Mouse (Mus musculus) forebrain, embryonic 15.5 days (tissue): ENCODE data around the gene Slc35e2. TPM values are rescaled to one million over a fixed set of nuclear protein-coding genes. Genes with fewer than 3 reads are reported as not detected.
"Not testable (repeated sequence)": the region's sequence is repeated elsewhere in the genome, so short reads cannot be mapped to it uniquely, and the experiment has no call there.

Experiments
- ATAC-seq: fragments of 200-750 bp; cut with Nextera tagmentation; replicated peaks from 2 replicates; pipeline ENCODE4 v1.8.0; 2017; ENCODE audit warnings: mild to moderate bottlenecking, moderate TSS enrichment, moderate library complexity
- H3K27ac ChIP-seq: fragments of 300-500 bp; sonication (generic); replicated peaks from 2 replicates; pipeline ENCODE4 v1.5.1; 2015; ENCODE audit warnings: mild to moderate bottlenecking, inconsistent platforms
- H3K27me3 ChIP-seq: fragments of 300-500 bp; sonication (generic); 2 replicates; pipeline ENCODE4 v1.6.1; 2015; ENCODE audit warnings: inconsistent platforms
- H3K36me3 ChIP-seq: fragments of 300-500 bp; sonication (generic); 2 replicates; pipeline ENCODE4 v1.6.1; 2015; ENCODE audit warnings: mild to moderate bottlenecking, inconsistent platforms
- H3K4me1 ChIP-seq: fragments of 300-500 bp; sonication (generic); 2 replicates; pipeline ENCODE4 v1.6.1; 2015; ENCODE audit warnings: inconsistent platforms
- H3K4me2 ChIP-seq: fragments of 300-500 bp; sonication (generic); replicated peaks from 2 replicates; pipeline ENCODE4 v1.6.1; 2015; ENCODE audit warnings: mild to moderate bottlenecking, inconsistent platforms
- H3K4me3 ChIP-seq: fragments of 300-500 bp; sonication (generic); 2 replicates; pipeline ENCODE4 v1.5.1; 2015; ENCODE audit warnings: mild to moderate bottlenecking, inconsistent platforms
- H3K9ac ChIP-seq: fragments of 300-500 bp; sonication (generic); replicated peaks from 2 replicates; pipeline ENCODE4 v1.6.1; 2015; ENCODE audit warnings: mild to moderate bottlenecking, inconsistent platforms
- H3K9me3 ChIP-seq: fragments of 300-500 bp; sonication (generic); 2 replicates; pipeline ENCODE4 v1.6.1; 2016; ENCODE audit warnings: inconsistent platforms
- WGBS: fragments of 180-500 bp; shearing (Covaris S2); methylation state at CpG from one replicate; pipeline ENCODE4 v1.1.7; 2015; ENCODE audit warnings: mixed read lengths; 5-methylcytosine and 5-hydroxymethylcytosine counted together
- polyA plus RNA-seq: library from polyadenylated mRNA; unstranded; fragments of >200 nt; fragmentation: Nextera tagmentation; extraction: Ambion mirVana; gene quantifications from 2 replicates; pipeline ENCODE4 v1.2.1, GENCODE M21; 2015

Slc35e2 gene
- polyA plus RNA-seq, 1 experiment from 2014 or later: 10.9 TPM

DNA sequence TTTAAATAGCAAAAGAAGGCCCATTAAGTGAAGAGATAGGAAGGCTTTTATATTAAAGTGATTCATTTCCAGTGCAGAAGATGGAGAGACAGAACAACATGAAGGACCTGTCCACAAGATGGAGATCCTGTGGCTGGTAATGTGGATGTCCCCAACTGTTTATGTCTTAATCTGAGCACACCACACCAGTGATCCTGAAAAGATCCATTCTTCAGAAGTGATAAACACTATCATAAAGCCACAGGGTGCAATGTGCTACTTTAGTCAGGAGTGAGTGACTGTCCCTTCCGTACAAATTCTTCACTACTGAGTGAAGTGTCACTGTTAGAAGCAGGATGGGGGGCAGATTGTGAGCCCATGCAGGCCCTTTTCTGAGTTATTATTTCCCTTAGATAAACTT is 1.5 kb downstream of the Slc35e2 start:
- H3K4me2 ChIP-seq: peak overlapping the region; percentile 85

GRCm38 (mm10) chr4:155603801-155604200 is 2.6 kb downstream of the Slc35e2 start:
- no peak overlapping the region for H3K27ac ChIP-seq
- no peaks in the 10 kb centered on the region for H3K9me3 ChIP-seq
- H3K36me3 ChIP-seq: no peaks in the 10 kb centered on the region
- H3K27me3 ChIP-seq: no peaks in the 10 kb centered on the region
- no peak overlapping the region for H3K9ac ChIP-seq
- ATAC-seq: no peak
- 96% methylated on average over 6 of the region's 6 CpGs for WGBS
- no peak overlapping the region for H3K4me2 ChIP-seq
- H3K4me3 ChIP-seq: no peak overlapping the region
- peaks cover 16% of the 10 kb centered on the region for H3K4me1 ChIP-seq

More for the DNA sequence above, 1.5 kb downstream of the Slc35e2 start:
- peak overlapping the region; percentile 85 for H3K4me3 ChIP-seq
- peak overlapping the region; percentile 98; the same call in 1 of the 2 replicates for H3K9ac ChIP-seq
- H3K27me3 ChIP-seq: no peaks in the 10 kb centered on the region
- no peak for ATAC-seq
- no peaks in the 10 kb centered on the region for H3K36me3 ChIP-seq
- H3K4me1 ChIP-seq: peaks cover 16% of the 10 kb centered on the region
- 91% methylated on average over 1 of the region's 1 CpGs for WGBS
- no peaks in the 10 kb centered on the region for H3K9me3 ChIP-seq
- no peak overlapping the region for H3K27ac ChIP-seq

DNA sequence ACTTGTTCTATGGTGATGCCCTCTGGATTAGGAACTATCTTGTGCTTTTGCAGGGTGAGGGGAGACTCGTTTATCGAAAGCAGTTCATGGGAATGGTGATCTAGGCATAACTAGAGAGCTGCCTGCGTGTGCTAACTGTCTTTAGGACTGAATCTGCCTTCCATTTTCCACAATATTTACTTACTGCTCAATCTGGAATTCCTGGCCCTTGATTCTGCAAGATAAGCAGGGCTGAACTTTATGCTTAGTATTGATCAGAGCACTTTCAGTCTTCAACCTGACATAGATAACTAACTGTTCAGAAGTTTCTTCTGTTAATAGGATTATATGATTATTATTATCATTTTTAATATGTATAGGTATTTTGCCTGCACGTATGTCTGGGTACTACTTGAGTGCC is 3.9 kb downstream of the Slc35e2 start:
- no peak overlapping the region for H3K9ac ChIP-seq
- H3K9me3 ChIP-seq: no peaks in the 10 kb centered on the region
- H3K4me3 ChIP-seq: no peak overlapping the region
- no peak overlapping the region for H3K27ac ChIP-seq
- no peaks in the 10 kb centered on the region for H3K27me3 ChIP-seq
- peaks cover 6% of the 10 kb centered on the region for H3K36me3 ChIP-seq
- WGBS: 90% methylated on average over 4 of the region's 4 CpGs
- peaks cover 16% of the 10 kb centered on the region for H3K4me1 ChIP-seq
- no peak overlapping the region for H3K4me2 ChIP-seq
- ATAC-seq: no peak

DNA sequence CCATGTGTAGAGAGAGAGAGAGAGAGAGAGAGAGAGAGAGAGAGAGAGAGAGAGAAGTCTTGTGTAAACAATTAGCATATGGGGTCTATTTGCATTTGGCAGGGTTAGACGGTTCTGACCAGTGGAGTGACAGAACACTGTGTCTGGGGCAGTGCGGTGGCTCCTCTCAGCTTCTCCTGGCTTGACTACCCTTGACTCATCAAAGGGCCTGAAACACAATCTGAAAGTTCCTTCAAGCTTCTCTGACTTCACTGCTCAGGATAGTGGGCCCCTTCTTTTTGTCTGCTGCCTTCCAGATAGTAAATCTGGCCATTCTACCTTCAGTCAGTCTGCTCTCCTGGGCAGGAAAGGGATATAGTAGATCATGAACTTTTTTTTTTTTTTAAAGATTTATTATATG is 5.6 kb downstream of the Slc35e2 start:
- Histone ChIP-seq H3K27me3 (no peaks in the 10 kb centered on the region), H3K4me2 (no peak overlapping the region), H3K36me3 (peaks cover 18% of the 10 kb centered on the region), H3K4me3 (no peak overlapping the region), H3K4me1 (peaks cover 14% of the 10 kb centered on the region), H3K9me3 (no peaks in the 10 kb centered on the region), H3K27ac (no peak overlapping the region), H3K9ac (no peak overlapping the region)
- ATAC-seq: no peak
- WGBS: 75% methylated on average over 2 of the region's 2 CpGs

DNA sequence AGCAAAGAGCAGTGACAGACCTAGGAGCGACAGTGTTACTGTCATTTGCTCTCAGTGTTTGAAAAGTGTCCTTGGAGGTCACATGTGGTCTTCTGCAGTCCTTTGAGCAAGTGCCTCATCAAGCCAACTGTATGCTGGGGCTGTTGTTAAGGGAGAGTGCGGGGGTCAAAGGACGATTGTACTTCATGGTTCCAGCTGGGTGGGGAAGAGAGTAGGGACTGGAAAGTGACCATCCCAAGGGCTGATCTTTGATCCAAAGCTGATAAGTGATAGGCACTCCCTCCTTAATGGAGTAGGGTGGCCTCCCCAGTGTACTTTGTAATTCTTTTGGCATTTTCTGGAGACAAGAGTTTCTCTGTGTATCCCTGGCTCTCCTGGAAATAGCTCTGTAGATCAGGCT is 10.6 kb downstream of the Slc35e2 start:
- H3K27ac ChIP-seq: no peak overlapping the region
- H3K4me3 ChIP-seq: no peak overlapping the region
- ATAC-seq: no peak
- H3K27me3 ChIP-seq: no peaks in the 10 kb centered on the region
- H3K9ac ChIP-seq: no peak overlapping the region
- no peaks in the 10 kb centered on the region for H3K9me3 ChIP-seq
- no peaks in the 10 kb centered on the region for H3K4me1 ChIP-seq
- peaks cover 61% of the 10 kb centered on the region for H3K36me3 ChIP-seq
- H3K4me2 ChIP-seq: no peak overlapping the region
- 95% methylated on average over 3 of the region's 3 CpGs for WGBS

DNA sequence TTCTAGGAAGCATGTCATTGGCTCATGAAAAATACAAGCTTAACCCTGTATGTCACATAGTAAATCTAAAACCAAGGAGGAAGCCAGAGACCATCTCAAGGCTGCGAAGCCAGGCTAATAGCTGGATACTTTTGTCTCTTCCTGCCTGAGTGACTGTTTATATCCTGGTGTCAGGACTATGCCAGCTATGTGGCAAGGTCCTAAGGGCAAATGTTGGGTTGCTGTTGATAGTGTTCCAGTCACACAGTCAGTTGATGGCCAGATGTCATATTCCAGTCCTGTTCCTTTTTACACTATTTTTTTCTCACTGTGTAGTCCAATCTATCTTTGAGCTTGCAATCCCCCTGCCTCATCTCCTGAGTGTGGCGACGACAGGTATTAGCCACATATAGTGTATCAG is 12.0 kb downstream of the Slc35e2 start:
- Histone ChIP-seq H3K9me3 (no peaks in the 10 kb centered on the region), H3K27ac (no peak overlapping the region), H3K4me3 (no peak overlapping the region), H3K9ac (no peak overlapping the region), H3K36me3 (peaks cover 75% of the 10 kb centered on the region), H3K27me3 (no peaks in the 10 kb centered on the region), H3K4me2 (no peak overlapping the region), H3K4me1 (no peaks in the 10 kb centered on the region)
- ATAC-seq: no peak
- 95% methylated on average over 3 of the region's 3 CpGs for WGBS

GRCm38 (mm10) chr4:155618321-155618720 is 17.1 kb downstream of the Slc35e2 start:
- H3K27me3 ChIP-seq: no peaks in the 10 kb centered on the region
- no peak overlapping the region for H3K27ac ChIP-seq
- no peak for ATAC-seq
- peaks cover 75% of the 10 kb centered on the region for H3K36me3 ChIP-seq
- WGBS: 95% methylated on average over 5 of the region's 5 CpGs
- no peak overlapping the region for H3K4me2 ChIP-seq
- H3K9ac ChIP-seq: no peak overlapping the region
- peaks cover 1% of the 10 kb centered on the region; the same call in 1 of the 2 replicates for H3K4me1 ChIP-seq
- H3K4me3 ChIP-seq: no peak overlapping the region
- no peaks in the 10 kb centered on the region for H3K9me3 ChIP-seq

DNA sequence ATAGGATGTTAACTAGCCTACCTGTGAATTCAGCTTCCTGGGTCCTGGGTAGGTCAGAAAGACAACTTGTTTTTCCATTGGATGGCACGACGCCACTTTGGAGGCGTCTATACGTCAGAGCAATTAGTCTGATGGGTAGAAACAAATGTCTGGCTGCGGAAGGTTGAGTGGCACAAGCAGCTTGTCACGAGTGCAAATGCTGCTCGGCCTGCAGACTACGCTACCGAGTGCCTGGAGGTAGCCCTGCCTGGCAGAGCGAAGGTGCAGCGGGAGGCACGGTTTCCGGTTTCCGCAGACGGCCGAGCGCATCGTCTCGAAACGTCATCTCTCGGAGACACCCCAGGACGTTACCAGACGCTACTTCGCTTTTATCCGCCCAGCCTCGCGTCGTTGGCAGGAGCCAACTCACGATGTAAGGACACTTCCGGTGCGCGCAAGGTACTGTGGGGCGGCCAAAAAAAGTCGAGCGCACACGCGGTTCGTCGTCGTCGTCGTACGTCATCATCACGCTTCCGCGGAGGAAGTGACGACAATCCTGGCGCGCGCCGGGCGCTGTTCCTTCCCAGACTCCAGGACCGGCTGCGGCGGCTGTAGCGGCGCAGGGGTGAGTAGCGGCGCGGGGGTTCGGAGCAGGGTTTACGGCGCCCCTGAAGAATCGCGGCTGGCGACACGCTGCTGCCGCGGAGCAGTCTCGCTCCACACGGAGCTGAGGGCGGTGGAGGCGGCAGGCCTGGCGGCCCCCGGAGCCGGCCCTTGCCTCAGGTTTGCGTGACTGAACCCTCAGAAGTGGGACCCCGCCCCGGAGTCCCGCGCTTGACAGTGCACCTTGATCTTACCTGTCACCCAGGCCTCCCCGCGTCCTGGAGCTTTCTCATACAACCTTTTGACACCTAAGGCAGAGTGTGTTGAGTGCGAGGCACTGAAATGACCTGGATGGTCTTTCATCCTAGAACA is 23.4 kb downstream of the Slc35e2 start, which contains the start of gene Cdk11b:
Gene Cdk11b (plus strand): TSS at position 517 of the 954 bp plus-strand sequence.
- ATAC-seq: peak; percentile 100
- peak within 1 kb of the TSS; percentile 95 for H3K27ac ChIP-seq
- H3K4me2 ChIP-seq: peak within 1 kb of the TSS; percentile 65
- H3K9me3 ChIP-seq: no peaks in the 10 kb centered on the region
- H3K27me3 ChIP-seq: no peaks in the 10 kb centered on the region
- under 1% methylated on average over 84 of the region's 84 CpGs for WGBS
- H3K9ac ChIP-seq: peak within 1 kb of the TSS; percentile 58
- peaks cover 48% of the 10 kb centered on the region for H3K36me3 ChIP-seq
- peaks cover 14% of the 10 kb centered on the region for H3K4me1 ChIP-seq
- peak within 1 kb of the TSS; percentile 55 for H3K4me3 ChIP-seq

DNA sequence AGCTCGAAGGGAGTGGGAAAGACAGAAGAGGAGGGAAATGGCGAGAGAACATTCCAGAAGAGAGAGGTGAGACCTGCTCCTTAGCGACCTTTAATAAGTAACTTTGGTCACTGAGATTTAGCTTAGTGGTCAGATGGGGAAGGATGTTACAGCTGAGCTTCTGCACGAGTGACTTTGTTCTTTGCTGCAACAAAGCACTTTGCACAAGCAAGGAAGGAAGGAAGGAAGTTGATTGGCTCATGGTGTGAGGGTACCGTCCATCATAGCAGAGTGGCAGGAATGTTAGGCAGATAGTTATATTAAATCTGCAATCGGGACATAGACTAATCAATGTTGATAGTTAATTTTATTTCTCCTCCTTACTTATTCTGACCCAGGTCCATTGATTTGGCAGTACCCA is 29.1 kb downstream of the Slc35e2 start:
- peaks cover 4% of the 10 kb centered on the region for H3K4me1 ChIP-seq
- H3K36me3 ChIP-seq: peaks cover 76% of the 10 kb centered on the region
- no peak overlapping the region for H3K9ac ChIP-seq
- H3K4me3 ChIP-seq: no peak overlapping the region
- no peaks in the 10 kb centered on the region for H3K9me3 ChIP-seq
- no peaks in the 10 kb centered on the region for H3K27me3 ChIP-seq
- 91% methylated on average over 6 of the region's 6 CpGs for WGBS
- no peak overlapping the region for H3K27ac ChIP-seq
- H3K4me2 ChIP-seq: no peak overlapping the region
- ATAC-seq: no peak

DNA sequence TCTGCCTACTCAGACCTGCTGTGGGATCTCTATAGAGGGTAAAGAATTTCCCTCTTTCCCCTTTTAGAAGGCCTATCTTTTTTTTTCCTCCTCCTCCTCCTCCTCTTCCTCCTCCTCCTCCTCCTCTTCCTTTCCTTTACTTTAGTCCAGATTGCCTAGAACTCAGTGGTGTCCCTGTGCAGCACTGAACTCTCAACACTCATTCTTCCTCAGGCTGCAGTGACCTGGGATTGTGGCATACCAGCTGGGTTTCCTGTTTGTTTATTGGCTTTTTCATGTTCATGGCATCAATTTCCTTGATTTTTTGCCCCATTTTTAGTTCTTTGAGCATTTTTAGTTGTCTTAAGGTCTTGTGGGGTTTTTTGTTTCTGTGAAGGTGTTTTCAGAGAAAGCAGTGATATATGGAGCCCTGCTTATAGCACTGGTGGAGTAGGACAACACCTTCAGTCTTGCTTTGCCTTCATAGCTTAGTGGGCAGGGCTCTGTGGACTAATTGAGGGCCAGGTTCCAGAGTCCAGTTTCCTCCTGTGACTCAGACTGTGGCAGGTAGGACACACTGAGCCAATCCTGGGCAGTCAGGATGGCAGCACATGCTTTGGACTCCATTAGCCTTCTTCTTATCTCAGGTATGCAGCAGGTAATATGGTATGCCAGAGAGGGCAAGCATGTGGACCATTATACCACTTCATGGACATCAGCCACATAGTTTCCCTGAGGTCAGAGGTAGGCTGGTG is 34.7 kb downstream of the Slc35e2 start:
- Histone ChIP-seq H3K27me3 (no peaks in the 10 kb centered on the region), H3K4me2 (no peak overlapping the region), H3K4me3 (no peak overlapping the region), H3K9me3 (no peaks in the 10 kb centered on the region), H3K4me1 (no peaks in the 10 kb centered on the region), H3K9ac (no peak overlapping the region), H3K27ac (no peak overlapping the region), H3K36me3 (peaks cover 87% of the 10 kb centered on the region)
- ATAC-seq: no peak

- WGBS: 77% methylated on average over 1 of the region's 1 CpGs
- Histone ChIP-seq H3K4me3 (no peak overlapping the region), H3K4me2 (no peak overlapping the region), H3K36me3 (peaks cover 83% of the 10 kb centered on the region), H3K9ac (no peak overlapping the region), H3K4me1 (no peaks in the 10 kb centered on the region), H3K9me3 (no peaks in the 10 kb centered on the region), H3K27me3 (no peaks in the 10 kb centered on the region), H3K27ac (no peak overlapping the region)
- no peak for ATAC-seq
These were observed 42.3 kb downstream of the Slc35e2 start for GRCm38 (mm10) chr4:155643531-155643930.

- peaks cover 86% of the 10 kb centered on the region for H3K36me3 ChIP-seq
- H3K9ac ChIP-seq, H3K27ac ChIP-seq, H3K4me3 ChIP-seq, H3K9me3 ChIP-seq, ATAC-seq, H3K4me2 ChIP-seq, H3K27me3 ChIP-seq, H3K4me1 ChIP-seq: not testable (repeated sequence)
- 95% methylated on average over 2 of the region's 2 CpGs for WGBS
These were observed 44.1 kb downstream of the Slc35e2 start, which contains the start of gene Gm10563 for GRCm38 (mm10) chr4:155645308-155645707. Gene Gm10563 (minus strand): TSS chr4:155645408.
